Mouse (Mus musculus): ENCODE data around the gene Gm5741. TPM values are rescaled to one million over a fixed set of nuclear protein-coding genes. Genes with fewer than 3 reads are reported as not detected.

Gm5741 gene
- total RNA-seq, 2 experiments from 2014 or later, result not detected

- no peak for DNase-seq (ENCODE audit: low spot score in 2 of 2)
Measured at GRCm38 (mm10) chr8:85074167-85074566, 6.4 kb upstream of the Gm5741 start.

DNA sequence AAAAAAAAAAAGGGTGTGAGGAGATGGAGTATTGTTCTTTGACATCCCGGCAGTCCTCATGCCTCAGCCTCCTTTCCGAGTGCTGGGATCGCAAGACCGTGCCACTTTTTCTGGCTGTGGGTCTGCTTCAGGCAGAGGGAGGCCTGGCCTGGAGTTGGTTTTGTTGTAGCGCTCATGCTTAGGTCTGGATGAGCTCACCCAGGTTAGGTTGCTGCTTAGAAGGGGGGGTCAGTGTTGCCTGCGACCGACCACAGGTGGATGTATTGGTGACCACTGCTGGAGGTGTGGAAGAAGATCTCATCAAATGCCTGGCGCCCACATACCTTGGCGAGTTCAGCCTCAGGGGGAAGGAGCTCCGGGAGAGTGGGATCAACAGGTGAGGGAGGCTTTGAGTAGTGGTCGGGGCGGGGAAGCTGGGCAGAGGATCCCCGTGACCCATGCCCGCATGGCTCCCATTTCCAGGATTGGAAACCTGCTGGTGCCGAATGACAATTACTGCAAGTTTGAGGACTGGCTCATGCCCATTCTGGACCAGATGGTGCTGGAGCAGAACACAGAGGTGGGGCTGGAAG is 5.3 kb upstream of the Gm5741 start:
- no peak for DNase-seq (ENCODE audit: low spot score in 2 of 2)

- DNase-seq (ENCODE audit: low spot score in 2 of 2), result no peak
Measured at GRCm38 (mm10) chr8:85072364-85072929, 4.7 kb upstream of the Gm5741 start.

DNA sequence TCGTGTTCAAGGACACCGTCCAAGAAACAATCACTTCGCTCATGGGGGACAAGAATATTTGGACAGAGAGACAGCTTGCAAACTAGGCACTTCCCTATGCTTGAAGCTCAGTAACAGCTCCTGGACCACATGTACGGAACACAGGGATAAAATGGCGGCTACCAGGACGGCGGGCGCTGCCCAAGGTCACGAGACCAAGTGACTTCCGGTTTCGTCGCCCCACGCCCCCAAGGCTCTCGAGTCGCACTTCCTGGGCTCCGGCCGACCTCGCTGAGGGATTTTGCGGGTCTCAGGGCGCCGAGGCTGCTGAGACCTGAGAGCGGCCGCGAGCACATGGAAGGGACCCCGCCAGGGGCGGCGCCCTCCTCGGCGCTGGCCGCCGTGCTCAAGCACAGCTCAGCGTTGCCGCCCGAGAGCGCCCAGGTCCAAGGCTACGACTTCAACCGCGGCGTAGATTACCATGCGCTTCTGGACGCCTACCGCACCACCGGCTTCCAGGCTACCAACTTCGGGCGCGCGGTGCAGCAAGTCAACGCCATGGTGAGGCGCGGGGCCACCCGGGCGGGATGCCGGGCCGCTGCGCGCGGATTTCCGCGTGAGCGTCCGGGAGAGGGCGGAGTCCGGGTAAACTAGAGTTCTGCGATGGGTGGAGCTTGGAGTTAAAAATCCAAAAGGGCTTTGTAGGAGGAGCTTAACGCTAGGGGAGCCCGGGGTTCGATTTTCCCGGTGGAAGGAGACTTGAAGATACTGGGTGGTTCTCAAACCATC is 3.9 kb upstream of the Gm5741 start, which contains the start of gene Dhps:
Gene Dhps, plus strand, starts transcription at position 244 of the 768 bp plus-strand sequence.
- DNase-seq (ENCODE audit: low spot score in 2 of 2), result peak; percentile 88 to 94

DNA sequence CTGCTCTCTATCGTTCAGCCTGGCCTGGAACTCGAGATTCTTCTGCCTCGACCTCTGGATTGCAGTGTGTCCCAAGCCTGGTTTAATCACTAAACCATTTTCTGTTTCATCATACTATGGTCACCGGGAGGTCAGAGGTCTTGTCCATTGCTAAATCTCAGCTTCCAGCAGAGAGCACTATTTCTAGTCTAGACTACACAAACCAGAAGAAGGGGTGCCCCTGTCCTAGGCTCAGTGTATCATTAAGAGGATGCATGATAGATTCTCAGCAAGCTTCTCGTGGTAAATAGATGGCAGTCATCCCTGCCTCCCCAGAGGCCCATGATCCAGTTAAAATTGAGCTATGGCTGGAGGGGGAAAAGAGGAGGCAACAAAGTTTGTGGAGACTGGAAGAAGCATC is 3.3 kb upstream of the Gm5741 start:
- no peak for DNase-seq (ENCODE audit: low spot score in 2 of 2)

DNA sequence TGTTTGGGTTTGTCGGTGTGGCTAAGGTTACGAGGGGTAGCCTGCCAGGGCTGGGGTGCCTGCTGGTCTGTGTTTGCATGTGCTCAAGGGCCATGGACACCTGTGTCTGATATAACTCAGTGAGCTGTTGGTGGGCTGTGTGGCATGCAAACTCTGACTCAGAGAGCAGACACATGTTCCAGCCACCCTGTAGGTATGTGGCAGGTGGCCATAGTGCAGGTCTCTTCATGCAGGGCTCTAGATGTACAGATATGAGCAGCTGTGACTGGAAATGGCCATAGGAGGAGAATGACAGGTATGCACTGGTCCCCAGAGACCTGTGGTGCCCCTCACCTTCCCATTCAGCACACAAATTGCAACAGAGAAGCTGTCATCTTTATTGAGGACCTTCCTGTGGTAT is 627 bp downstream of the Gm5741 start:
- no peak for DNase-seq (ENCODE audit: low spot score in 2 of 2)

- DNase-seq (ENCODE audit: low spot score in 2 of 2), result no peak
Measured at GRCm38 (mm10) chr8:85065213-85065612, 2.6 kb downstream of the Gm5741 start.

- no peak for DNase-seq (ENCODE audit: low spot score in 2 of 2)
Measured at GRCm38 (mm10) chr8:85062603-85063002, 5.2 kb downstream of the Gm5741 start.

GRCm38 (mm10) chr8:85059879-85060616 is 7.7 kb downstream of the Gm5741 start, which contains the start of gene Fbxw9:
Gene Fbxw9 (plus strand): TSS chr8:85060055.
- DNase-seq (ENCODE audit: low spot score in 2 of 2), result peak; percentile 85 to 95

GRCm38 (mm10) chr8:85057367-85057766 is 10.4 kb downstream of the Gm5741 start:
- DNase-seq (ENCODE audit: low spot score in 2 of 2), result no peak

DNA sequence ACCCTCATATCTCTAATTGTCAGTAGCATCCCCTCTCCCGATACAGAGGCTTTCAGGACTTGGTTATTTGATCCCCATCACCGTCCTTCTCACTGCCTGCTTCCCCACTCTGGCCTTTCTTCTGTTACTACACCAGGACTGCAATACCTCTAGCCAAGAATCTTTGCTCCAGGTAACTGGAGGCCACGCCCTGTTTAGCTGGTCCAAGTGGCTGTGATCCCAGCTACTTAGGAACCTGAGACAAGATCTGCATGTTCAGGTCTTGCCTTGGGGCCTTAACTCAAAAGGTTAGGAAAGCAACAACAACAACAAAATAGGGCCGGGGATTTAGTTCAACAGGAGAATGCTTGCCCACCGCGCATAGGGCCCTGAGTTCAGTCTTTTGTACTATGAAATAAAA is 24.2 kb downstream of the Gm5741 start:
- DNase-seq (ENCODE audit: low spot score in 2 of 2), result no peak

- DNase-seq (ENCODE audit: low spot score in 2 of 2), result peak; percentile 46
Measured at GRCm38 (mm10) chr8:85037681-85038531, 29.9 kb downstream of the Gm5741 start.

GRCm38 (mm10) chr8:85037366-85037680 is 30.5 kb downstream of the Gm5741 start:
- no peak for DNase-seq (ENCODE audit: low spot score in 2 of 2)

DNA sequence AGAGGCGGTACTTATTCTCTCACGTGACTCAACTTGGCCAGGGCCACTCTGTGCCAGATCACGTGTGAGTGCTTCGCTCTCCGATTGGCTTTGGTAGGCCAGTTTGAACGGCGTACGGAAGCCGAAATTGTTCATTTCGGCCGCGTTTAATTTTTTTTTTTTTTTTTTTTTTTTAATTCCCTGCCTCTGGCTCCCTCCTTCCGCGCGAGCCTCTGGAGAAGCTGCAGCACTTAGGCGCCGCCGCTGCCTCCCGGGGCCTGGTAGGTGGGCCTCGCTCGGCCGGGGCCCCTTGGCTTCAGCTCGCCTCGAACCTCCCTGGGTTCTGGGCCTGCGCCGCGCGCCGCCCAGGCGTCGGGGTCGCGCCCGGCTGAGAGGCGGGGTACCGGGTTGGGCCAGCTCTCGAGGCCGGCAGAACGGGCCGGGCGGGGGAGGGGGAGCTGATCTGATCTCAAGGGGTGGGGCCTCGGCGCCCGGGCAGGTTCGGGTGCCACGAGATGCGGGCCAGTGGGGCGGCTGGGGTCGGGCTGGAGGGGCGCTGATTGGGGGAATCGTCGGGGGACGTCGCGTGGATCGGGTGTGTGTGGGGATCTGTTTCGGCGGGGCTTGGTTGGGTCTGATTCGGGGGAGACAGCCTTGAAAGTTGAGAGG is 30.9 kb downstream of the Gm5741 start, which contains the start of gene Tnpo2:
Gene Tnpo2, plus strand, starts transcription at position 198 of the 648 bp plus-strand sequence.
- DNase-seq (ENCODE audit: low spot score in 2 of 2), result peak; percentile 87 to 96

DNA sequence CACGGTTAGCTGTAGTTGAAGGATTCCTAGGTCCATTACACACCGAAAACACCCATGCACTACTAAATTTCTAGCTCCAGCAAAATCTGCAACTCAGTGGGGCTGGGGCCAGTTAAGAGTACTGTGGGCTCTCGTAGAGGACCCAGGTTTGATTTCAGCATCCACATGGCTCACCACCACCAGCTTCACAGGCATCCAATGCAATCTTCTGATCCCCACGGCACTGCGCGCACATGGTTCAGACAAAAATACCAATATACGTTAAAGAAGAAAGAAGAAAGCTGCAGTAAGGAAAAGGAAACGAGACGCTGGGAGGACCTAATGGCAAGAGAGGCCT is 31.4 kb downstream of the Gm5741 start:
- no peak for DNase-seq (ENCODE audit: low spot score in 2 of 2)

- DNase-seq (ENCODE audit: low spot score in 2 of 2), result peak in 1 of 2 experiments; percentile 43
Measured at GRCm38 (mm10) chr8:85035728-85036310, 32.0 kb downstream of the Gm5741 start.

DNA sequence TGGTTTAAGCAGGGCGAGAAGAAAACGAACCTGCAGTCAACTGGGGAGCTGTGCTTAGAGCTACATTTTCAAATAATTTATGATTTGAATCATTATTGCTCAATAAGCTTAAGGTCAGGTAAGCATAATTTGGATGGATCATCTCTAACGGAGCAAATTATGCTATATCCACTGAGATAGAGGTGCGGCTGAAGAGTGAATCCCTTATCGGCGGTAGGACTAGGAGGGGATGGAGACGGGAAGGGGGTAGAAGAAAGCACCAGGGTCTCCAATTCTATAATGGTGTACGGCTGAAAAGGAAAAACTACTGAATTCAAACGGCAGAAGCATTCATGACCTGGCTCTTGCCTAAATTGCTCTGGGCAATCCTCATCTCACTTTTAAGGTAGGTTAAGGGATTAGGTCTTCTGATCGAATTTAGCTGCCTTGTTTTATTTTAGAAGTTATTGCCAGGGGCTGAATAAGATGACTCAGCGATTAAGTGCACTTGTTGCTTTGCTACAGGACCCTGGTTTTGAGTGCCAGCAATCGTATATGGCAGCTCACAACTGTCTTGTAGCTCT is 32.5 kb downstream of the Gm5741 start:
- no peak for DNase-seq (ENCODE audit: low spot score in 2 of 2)

GRCm38 (mm10) chr8:85034764-85035163 is 33.0 kb downstream of the Gm5741 start:
- peak; percentile 43 to 81 for DNase-seq (ENCODE audit: low spot score in 2 of 2)

DNA sequence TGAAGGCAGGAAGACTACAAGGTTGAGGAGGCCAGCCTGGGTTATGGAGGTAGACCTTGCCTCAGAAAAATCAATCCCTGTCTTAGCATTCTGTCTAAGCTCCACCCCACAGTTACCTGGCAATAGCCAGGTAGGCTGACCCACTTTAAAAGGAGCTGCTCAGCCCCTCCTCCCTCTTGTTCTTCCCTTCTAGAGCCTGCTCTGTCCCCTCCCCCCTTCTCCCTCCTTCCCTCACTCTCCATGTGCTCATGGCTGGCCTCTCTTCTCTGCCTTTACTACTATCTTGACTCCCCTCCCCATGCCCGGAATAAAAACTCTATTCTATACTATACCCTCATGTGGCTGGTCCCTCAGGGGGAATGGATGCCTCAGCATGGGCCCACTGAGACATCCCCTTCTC is 33.9 kb downstream of the Gm5741 start:
- DNase-seq (ENCODE audit: low spot score in 2 of 2), result no peak
